Mouse (Mus musculus) cortical plate, adult 2 months (tissue): ENCODE measurements around the gene Stra6.

Experiments
- CTCF ChIP-seq: fragments of 200-500 bp; IDR thresholded peaks from 2 replicates; pipeline ENCODE4 v1.5.1; 2011; ENCODE audit warnings: mild to moderate bottlenecking, control low read depth, low read length; ENCODE audit not compliant: insufficient read depth; ENCODE audit errors: extremely low read depth
- POLR2A ChIP-seq: fragments of 200-500 bp; IDR thresholded peaks from 2 replicates; pipeline ENCODE4 v1.6.1; 2011; ENCODE audit warnings: mild to moderate bottlenecking, low read length, control low read depth; ENCODE audit not compliant: insufficient read depth; ENCODE audit errors: extremely low read depth

DNA sequence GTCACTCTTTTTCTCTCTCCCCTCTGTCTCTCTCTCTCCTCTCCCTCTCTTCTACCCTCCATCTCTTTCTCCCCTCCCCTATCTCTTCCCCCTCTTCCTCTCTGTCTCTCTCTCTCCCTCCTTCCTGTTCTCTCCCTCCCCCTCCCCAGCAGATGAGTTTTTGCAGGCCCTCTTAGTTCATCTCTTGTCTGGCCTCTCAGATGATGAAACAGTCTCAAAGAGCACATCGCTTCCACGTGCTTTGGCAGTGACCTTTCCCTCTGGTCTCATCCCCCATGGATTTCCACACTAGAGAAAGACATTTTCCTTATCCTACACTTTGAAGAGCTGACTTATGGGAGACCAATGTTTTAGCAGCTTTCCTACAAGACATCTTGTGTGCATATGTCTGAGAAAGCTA lies 109.3 kb downstream of the Stra6 start:
- TF ChIP-seq CTCF (no peak), POLR2A (no peak)
